Mouse (Mus musculus) heart, postnatal 0 days (tissue): ENCODE measurements at regions not wholly inside any gene's neighbourhood (a gene's known extent, or its start where the extent isn't known, plus 50 kb on each side); places are given as distances from the start of the nearest gene placed in this dataset.

Experiments
- ATAC-seq: fragments of 200-750 bp; cut with Nextera tagmentation; 2 replicates; pipeline ENCODE4 v1.8.0; 2017; ENCODE audit warnings: low read depth, moderate number of reproducible peaks, moderate library complexity; ENCODE audit not compliant: insufficient read depth
- DNase-seq: peaks from one replicate; pipeline ENCODE4 v3.0.0-alpha.2; 2016; ENCODE audit warnings: low spot score
- H3K27ac ChIP-seq: fragments of 300-500 bp; sonication (generic); 2 replicates; pipeline ENCODE4 v1.5.1; 2014; ENCODE audit warnings: low read depth, mild to moderate bottlenecking
- H3K27me3 ChIP-seq: fragments of 300-500 bp; sonication (generic); 2 replicates; pipeline ENCODE4 v1.6.1; 2014; ENCODE audit warnings: low read length, mixed read lengths; ENCODE audit not compliant: control insufficient read depth, insufficient read depth
- H3K36me3 ChIP-seq: fragments of 300-500 bp; sonication (generic); replicated peaks from 2 replicates; pipeline ENCODE4 v1.6.1; 2014; ENCODE audit warnings: low read length, mixed read lengths; ENCODE audit not compliant: control insufficient read depth, insufficient read depth
- H3K4me1 ChIP-seq: fragments of 300-500 bp; sonication (generic); 2 replicates; pipeline ENCODE4 v1.6.1; 2014; ENCODE audit warnings: antibody characterized with exemption; ENCODE audit not compliant: control insufficient read depth, insufficient read depth
- H3K4me2 ChIP-seq: fragments of 300-500 bp; sonication (generic); 2 replicates; pipeline ENCODE4 v1.6.1; 2014; ENCODE audit warnings: low read depth, mild to moderate bottlenecking, low read length, moderate library complexity
- H3K4me3 ChIP-seq: fragments of 300-500 bp; sonication (generic); 2 replicates; pipeline ENCODE4 v1.5.1; 2014; ENCODE audit warnings: low read depth, low read length
- H3K9ac ChIP-seq: fragments of 300-500 bp; sonication (generic); replicated peaks from 2 replicates; pipeline ENCODE4 v1.6.1; 2014; ENCODE audit warnings: low read depth, low read length, mixed read lengths
- H3K9me3 ChIP-seq: fragments of 300-500 bp; sonication (generic); replicated peaks from 2 replicates; pipeline ENCODE4 v1.6.1; 2016; ENCODE audit warnings: low read length; ENCODE audit not compliant: control insufficient read depth
- CTCF ChIP-seq: IDR thresholded peaks from 2 replicates; pipeline ENCODE4 v1.5.1; 2016; ENCODE audit warnings: antibody characterized with exemption, control low read depth, low read depth
- EP300 ChIP-seq: IDR thresholded peaks from 2 replicates; pipeline ENCODE4 v1.6.1; 2016; ENCODE audit warnings: antibody characterized with exemption, low read depth
- WGBS: fragments of 180-500 bp; shearing (Covaris S2); extraction: QIAGEN DNeasy Blood & Tissue Kit; methylation state at CpG from one replicate; pipeline ENCODE4 v1.1.7; 2014; 5-methylcytosine and 5-hydroxymethylcytosine counted together

DNA sequence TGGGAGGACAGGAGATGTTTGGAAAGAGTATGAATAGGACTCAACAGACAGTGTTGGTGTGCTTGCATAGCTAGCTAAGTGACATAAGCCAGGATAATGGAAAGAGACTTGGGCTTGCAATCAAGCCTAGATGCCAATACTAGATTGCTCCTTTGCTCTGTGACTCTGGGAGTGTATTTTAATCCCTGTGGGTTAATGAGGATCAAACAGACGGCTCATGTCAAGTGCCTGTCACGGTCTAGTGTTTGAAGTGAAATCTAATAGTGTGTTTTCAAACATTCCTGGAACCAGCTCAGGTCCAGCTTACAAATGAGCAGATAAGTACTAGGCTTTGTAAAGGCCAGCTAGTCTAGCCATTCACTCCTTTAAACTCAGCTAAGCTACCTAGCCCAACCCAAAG is 64.1 kb upstream of the Ranbp3l start:
- Histone ChIP-seq H3K9me3 (no peaks in the 10 kb centered on the region), H3K4me2 (no peak overlapping the region), H3K9ac (no peak overlapping the region), H3K4me1 (no peaks in the 10 kb centered on the region), H3K4me3 (no peak overlapping the region), H3K36me3 (no peaks in the 10 kb centered on the region), H3K27me3 (no peaks in the 10 kb centered on the region), H3K27ac (no peak overlapping the region)
- WGBS, result 33% methylated on average over 2 of the region's 2 CpGs
- ATAC-seq, result no peak
- DNase-seq, result no peak
- no peak for TF ChIP-seq EP300
- no peak for TF ChIP-seq CTCF

DNA sequence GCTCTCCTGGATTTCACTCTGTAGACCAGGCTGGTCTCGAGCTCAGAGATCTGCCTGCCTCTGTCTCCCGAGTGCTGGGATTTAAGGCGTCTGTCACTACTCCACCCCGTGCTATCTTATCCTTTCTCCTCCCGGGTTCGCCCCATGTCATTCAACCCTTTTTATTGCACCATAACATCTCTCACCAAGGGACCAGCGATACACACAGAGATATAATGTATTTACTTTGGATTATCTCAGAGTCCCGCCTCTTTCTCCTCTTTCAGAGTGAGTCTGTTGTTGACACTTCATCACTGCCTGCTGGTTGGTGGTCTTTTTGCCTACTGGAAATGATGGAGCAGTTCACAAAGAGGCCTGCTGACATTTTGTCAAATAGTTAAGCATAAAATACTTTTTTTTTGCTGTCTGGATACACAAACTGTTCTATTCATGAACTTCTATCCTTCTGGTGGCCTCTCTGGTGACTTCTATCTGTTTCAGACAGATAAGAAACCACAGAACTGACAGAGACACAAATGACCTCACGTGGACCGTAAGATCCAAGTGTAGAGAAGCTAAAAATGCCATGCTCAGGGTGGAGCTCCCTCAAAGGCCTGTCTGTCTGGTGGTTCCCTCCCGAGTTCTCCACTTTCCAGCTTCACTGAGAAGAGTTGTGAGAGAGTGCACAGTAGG is 70.1 kb upstream of the Ranbp3l start:
- no peaks in the 10 kb centered on the region for H3K36me3 ChIP-seq
- no peak for TF ChIP-seq CTCF
- no peak for TF ChIP-seq EP300
- H3K27ac ChIP-seq, result no peak overlapping the region
- H3K4me2 ChIP-seq, result no peak overlapping the region
- no peak for ATAC-seq
- no peaks in the 10 kb centered on the region for H3K27me3 ChIP-seq
- H3K9me3 ChIP-seq, result no peaks in the 10 kb centered on the region
- no peak overlapping the region for H3K4me3 ChIP-seq
- WGBS, result 64% methylated on average over 11 of the region's 11 CpGs
- no peak overlapping the region for H3K9ac ChIP-seq
- no peak for DNase-seq
- no peaks in the 10 kb centered on the region for H3K4me1 ChIP-seq

DNA sequence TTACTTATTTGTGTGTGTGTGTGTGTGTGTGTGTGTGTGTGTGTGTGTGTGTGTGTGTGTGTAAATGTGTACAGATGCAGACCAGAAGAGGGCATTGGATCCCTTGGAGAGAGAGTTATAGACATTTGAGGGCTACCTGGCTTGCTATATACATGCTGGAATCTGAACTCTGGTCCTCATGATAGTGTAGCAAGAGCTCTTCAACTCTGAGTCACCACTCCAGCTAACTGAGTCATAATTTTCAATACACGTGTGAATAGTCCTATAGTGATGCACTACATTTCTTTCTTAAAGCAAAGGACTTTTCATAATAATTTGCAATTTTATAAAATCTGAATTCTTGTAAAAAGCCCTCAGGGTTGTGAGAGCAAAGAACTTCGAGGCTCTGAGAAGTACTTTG is 70.9 kb upstream of the Ranbp3l start:
- H3K4me1 ChIP-seq, result no peaks in the 10 kb centered on the region
- WGBS, result 69% methylated on average over 2 of the region's 2 CpGs
- no peak overlapping the region for H3K4me3 ChIP-seq
- no peak overlapping the region for H3K4me2 ChIP-seq
- no peak overlapping the region for H3K9ac ChIP-seq
- H3K27me3 ChIP-seq, result no peaks in the 10 kb centered on the region
- ATAC-seq, result no peak
- no peak overlapping the region for H3K27ac ChIP-seq
- DNase-seq, result no peak
- no peaks in the 10 kb centered on the region for H3K36me3 ChIP-seq
- H3K9me3 ChIP-seq, result no peaks in the 10 kb centered on the region
- no peak for TF ChIP-seq EP300

DNA sequence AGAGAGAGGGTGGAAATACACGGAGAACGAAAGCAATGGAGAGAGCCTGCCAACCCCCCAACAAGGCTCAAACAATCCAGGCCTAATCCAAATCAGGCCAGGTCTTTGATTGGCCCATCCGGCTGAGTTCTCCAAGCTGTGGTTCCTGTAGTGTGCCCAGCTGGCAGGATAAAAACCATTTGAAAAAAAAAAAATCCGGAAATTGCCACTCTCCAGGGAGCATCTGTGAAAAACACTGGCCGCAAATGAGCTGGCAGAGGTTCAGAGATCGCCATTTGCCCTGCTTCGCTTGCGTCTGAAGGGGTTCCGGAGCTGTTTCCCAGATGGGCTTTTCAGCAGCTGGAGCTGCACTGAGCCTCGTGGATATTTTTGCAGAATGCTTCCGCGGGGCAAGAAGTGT is 71.4 kb upstream of the Ranbp3l start:
- WGBS, result 79% methylated on average over 12 of the region's 12 CpGs
- no peak for DNase-seq

DNA sequence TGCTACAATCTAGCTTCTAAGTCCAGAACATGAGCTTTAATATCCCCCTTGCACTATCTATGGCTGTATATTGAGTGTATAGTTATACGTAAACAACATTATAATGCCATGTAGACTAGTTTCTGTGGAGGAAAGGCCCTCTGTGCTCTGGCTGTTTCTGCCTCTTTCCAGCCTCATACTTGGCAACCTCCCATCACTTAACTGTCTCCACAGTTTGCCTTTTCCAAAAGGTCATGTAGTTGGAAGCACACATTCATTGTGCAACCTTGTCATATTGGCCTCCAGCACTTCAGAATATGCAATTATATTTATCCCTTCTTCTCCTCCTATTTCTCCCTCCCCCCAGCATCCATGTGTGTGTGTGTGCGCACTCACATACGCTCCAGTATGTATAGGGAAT is 82.2 kb upstream of the Ranbp3l start:
- no peak overlapping the region for H3K9ac ChIP-seq
- no peak overlapping the region for H3K27ac ChIP-seq
- no peaks in the 10 kb centered on the region for H3K36me3 ChIP-seq
- 94% methylated on average over 3 of the region's 3 CpGs for WGBS
- H3K4me1 ChIP-seq, result no peaks in the 10 kb centered on the region
- DNase-seq (no peak), ATAC-seq (no peak)
- no peaks in the 10 kb centered on the region for H3K27me3 ChIP-seq
- TF ChIP-seq EP300 (no peak), CTCF (no peak)
- no peaks in the 10 kb centered on the region for H3K9me3 ChIP-seq
- no peak overlapping the region for H3K4me3 ChIP-seq
- H3K4me2 ChIP-seq, result no peak overlapping the region

More for the DNA sequence above, 71.4 kb upstream of the Ranbp3l start:
- no peak for TF ChIP-seq EP300
- no peak for TF ChIP-seq CTCF
- no peaks in the 10 kb centered on the region for H3K27me3 ChIP-seq
- no peak overlapping the region for H3K27ac ChIP-seq
- no peaks in the 10 kb centered on the region for H3K4me1 ChIP-seq
- no peak overlapping the region for H3K9ac ChIP-seq
- no peaks in the 10 kb centered on the region for H3K9me3 ChIP-seq
- H3K4me2 ChIP-seq, result no peak overlapping the region
- no peaks in the 10 kb centered on the region for H3K36me3 ChIP-seq
- ATAC-seq, result no peak
- no peak overlapping the region for H3K4me3 ChIP-seq
